Mouse (Mus musculus): ENCODE data around the gene Aars2. TPM values are rescaled to one million over a fixed set of nuclear protein-coding genes. Genes with fewer than 3 reads are reported as not detected.

The Aars2 gene
- polyA plus RNA-seq, 1 experiment: 7.3 TPM

DNA sequence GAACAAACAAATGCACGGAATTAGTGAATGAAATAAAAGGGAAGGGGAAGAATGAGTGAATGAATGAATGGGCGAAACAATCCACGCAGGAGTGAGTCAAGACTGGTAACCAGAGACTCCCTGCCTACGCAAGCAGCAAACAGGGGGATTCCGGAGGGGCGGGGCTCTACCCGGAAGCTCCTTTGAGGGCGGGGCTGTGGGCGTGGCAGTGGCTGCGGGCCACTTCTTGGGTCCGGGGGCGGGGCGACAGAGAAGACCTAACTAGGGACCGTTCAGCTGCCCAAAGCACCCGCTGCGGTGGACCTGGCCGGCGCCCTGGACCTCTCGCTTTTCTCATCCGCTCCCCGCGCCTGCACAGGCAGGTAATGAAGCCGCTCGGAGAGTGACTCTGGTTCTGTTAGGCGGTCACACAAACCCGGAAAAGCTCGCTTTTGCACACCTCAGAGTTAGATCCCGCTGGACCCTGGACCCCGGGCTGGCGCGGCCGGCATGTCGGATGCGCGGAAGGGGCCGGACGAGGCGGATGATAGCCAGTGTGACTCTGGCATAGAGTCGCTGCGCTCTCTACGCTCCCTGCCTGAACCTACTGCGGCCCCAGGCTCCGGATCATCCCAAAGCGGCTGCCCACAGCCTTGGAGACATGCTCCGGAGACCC is 48.9 kb downstream of the Aars2 start, which contains the start of gene Nfkbie:
TSS of gene Nfkbie (plus strand) at position 252 of the 655 bp plus-strand sequence.
- Histone ChIP-seq H3K4me3 (ENCODE audit: insufficient read depth, low read length) (peak within 1 kb of the TSS; percentile 87), H3K27ac (ENCODE audit: insufficient read depth, low read length) (no peak within 1 kb of the TSS), H3K4me1 (ENCODE audit: control insufficient read depth, insufficient read depth, low read length) (no peaks in the 10 kb centered on the region; the same call in 1 of the 2 replicates)
- TF ChIP-seq POLR2A (IDR thresholded peaks at IDR 0.05; ENCODE audit: low read depth, low read length) (peak; percentile 90), CTCF (IDR thresholded peaks at IDR 0.05; ENCODE audit: borderline replicate concordance, insufficient read depth, low read length) (no peak)

DNA sequence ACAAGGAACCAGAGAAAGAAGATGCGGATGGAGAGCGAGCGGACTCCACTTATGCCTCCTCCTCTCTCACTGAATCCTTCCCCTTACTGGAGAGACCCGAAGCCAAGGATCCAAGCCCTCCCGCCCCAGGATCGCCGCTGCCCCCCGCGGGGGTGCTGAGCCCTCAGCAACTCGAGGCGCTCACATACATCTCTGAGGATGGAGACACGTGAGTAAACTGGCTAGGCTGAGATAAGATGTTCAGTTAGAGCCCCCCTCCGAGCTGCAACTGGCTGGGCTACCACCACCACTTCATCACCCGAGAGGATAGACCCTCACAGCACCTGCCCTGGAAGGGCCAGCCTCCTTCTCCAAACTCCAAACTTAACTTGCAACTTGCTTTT is 49.5 kb downstream of the Aars2 start:
- peak overlapping the region; percentile 87 for H3K4me3 ChIP-seq (ENCODE audit: insufficient read depth, low read length)
- H3K4me1 ChIP-seq (ENCODE audit: control insufficient read depth, insufficient read depth, low read length): no peaks in the 10 kb centered on the region; the same call in 1 of the 2 replicates
- TF ChIP-seq CTCF (IDR thresholded peaks at IDR 0.05; ENCODE audit: borderline replicate concordance, insufficient read depth, low read length): no peak
- TF ChIP-seq POLR2A (IDR thresholded peaks at IDR 0.05; ENCODE audit: low read depth, low read length): no peak
- no peak overlapping the region for H3K27ac ChIP-seq (ENCODE audit: insufficient read depth, low read length)

DNA sequence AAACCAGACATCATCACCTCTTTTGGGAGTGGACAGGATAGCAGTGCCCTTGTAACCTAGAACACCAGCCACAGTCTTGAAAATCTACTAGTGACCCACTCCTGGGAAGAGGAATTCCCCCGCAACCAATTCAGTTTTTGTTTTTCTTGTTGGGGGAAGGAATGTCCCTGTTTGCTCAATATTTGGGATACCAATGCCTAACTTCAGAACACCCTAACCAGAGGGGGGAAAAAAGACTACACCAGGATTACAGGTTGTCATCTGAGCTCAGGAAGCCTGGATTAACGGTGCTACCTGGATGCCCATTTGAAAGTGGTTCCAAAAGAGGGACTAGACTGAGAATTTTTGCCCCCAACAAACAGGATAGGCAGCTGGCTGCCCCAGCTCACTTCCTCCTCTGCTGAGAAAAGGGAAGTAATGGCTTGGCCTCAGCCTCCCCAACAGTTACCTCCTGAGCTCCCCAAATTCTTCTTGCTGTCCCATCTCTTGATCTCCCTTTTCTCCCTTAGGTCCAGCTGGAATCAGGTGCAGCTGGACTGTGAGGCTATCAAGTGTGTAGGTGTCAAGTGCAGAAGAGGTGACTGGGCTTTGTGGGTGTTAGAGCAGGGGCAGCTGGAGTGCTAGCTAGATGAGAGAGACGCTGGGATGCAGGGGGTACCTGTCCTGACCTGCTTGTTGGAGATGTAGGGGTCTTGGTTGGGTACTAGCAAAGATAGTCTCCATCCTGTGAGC is 50.0 kb downstream of the Aars2 start:
- no peak for TF ChIP-seq CTCF (IDR thresholded peaks at IDR 0.05; ENCODE audit: borderline replicate concordance, insufficient read depth, low read length)
- TF ChIP-seq POLR2A (IDR thresholded peaks at IDR 0.05; ENCODE audit: low read depth, low read length): no peak
- no peak overlapping the region for H3K27ac ChIP-seq (ENCODE audit: insufficient read depth, low read length)
- no peaks in the 10 kb centered on the region; the same call in 1 of the 2 replicates for H3K4me1 ChIP-seq (ENCODE audit: control insufficient read depth, insufficient read depth, low read length)
- peak overlapping the region; percentile 87 for H3K4me3 ChIP-seq (ENCODE audit: insufficient read depth, low read length)

DNA sequence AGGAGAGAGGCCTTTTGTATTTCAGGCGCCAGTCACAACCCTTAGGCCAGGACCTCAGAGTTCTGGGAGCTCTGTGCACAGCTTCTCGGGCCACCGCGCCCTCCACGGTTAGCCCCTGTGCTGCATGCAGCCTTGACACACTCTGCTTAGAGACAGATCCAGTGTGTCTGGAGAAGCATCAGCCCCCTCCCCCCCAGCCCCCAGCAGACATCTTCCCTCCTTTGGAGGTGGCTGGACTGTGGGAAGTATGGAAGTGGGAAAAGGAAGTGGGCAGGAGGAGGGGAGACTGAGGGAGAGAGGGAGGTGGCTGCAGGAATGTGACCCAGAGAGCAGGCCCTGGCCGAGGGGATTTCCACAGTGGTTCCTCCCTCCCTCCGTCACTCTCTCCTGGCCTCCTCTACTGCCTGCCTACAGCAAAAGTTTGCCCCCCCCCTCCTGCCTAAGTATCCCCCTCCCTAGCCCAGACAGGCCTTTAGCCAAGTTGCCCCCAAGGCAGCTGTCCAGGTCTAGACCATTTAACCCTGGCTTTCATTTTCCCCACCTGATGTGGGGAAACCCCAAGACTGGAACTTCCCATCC is 50.7 kb downstream of the Aars2 start:
- Histone ChIP-seq H3K4me3 (ENCODE audit: insufficient read depth, low read length) (peak overlapping the region; percentile 87; the same call in 1 of the 2 replicates), H3K4me1 (ENCODE audit: control insufficient read depth, insufficient read depth, low read length) (no peaks in the 10 kb centered on the region; the same call in 1 of the 2 replicates), H3K27ac (ENCODE audit: insufficient read depth, low read length) (no peak overlapping the region)
- TF ChIP-seq POLR2A (IDR thresholded peaks at IDR 0.05; ENCODE audit: low read depth, low read length) (no peak), CTCF (IDR thresholded peaks at IDR 0.05; ENCODE audit: borderline replicate concordance, insufficient read depth, low read length) (no peak)

DNA sequence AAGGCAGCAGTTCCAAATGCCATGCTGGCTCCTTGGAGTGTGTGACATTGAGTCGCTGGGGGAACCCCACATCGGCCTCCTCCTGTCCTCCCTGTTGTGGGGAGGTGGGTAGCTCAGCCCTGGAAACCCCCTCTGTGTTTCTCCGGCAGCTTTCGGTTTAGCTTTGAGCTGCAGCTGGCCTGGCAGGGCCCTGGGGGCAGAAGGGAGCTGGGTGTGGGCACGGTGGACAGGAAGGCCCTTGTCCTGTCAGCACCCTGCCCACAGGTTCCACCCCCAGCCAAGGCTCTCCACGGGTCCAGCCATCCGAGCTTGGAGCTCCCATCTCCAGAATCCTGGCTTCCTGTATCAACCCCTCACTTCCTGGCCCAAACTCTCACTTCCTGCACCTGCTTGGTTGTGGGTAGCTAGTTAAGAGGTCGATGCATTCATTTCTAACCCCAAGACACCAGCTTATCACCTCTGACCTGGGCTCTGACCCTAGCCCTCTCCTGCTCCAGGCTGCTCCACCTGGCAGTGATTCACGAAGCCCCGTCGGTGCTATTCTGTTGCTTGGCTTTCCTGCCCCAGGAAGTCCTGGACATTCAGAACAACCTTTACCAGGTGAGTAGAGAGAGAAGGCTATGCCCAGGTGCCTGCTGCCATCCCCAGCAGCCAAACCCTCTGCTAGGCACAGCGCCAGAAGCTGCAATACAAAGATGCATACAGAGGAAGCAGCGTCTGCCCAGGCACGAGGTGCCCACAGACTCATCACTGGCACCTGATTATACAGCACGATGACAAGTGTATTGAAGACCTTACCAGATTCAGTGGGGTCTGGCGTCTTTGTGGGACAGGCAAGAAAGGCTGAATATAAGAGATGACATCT is 51.6 kb downstream of the Aars2 start:
- Histone ChIP-seq H3K4me1 (ENCODE audit: control insufficient read depth, insufficient read depth, low read length) (no peaks in the 10 kb centered on the region; the same call in 1 of the 2 replicates), H3K4me3 (ENCODE audit: insufficient read depth, low read length) (no peak overlapping the region), H3K27ac (ENCODE audit: insufficient read depth, low read length) (no peak overlapping the region)
- TF ChIP-seq POLR2A (IDR thresholded peaks at IDR 0.05; ENCODE audit: low read depth, low read length): no peak
- no peak for TF ChIP-seq CTCF (IDR thresholded peaks at IDR 0.05; ENCODE audit: borderline replicate concordance, insufficient read depth, low read length)

DNA sequence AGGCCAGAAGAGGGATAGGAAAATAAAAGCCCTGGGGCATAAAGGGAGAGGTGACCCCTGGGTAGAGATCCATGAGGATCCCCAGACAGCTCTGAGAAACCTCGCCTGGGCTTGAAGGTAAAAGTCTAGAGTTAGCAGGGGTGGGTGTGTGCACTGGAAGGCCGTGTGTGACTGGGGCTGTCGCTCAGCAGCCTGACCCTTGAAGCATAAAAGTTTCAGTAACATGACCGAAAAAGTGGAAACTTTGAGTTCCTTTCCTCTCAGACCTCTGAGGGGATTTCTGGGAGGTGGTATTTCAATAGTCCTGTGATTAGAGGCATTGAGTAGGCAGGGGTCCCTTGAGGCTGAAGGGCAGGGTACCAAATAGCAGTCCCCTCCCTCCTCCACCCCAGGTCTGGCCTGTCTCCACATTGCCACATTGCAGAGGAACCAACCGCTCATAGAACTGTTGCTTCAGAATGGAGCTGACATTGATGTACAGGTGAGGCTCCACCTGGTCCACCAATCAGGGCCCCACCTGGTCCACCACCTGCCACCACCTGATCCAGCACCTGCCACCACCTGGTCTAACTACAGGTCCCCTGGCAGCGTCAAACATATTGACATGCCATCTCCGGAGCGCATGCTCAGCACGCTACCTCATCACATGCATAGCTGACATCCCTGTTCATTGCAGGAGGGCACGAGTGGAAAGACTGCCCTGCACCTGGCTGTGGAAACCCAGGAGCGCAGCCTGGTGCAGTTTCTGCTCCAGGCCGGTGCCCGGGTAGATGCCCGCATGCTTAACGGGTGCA is 53.3 kb downstream of the Aars2 start:
- TF ChIP-seq CTCF (IDR thresholded peaks at IDR 0.05; ENCODE audit: borderline replicate concordance, insufficient read depth, low read length) (no peak), POLR2A (IDR thresholded peaks at IDR 0.05; ENCODE audit: low read depth, low read length) (no peak)
- no peak overlapping the region for H3K4me3 ChIP-seq (ENCODE audit: insufficient read depth, low read length)
- no peak overlapping the region for H3K27ac ChIP-seq (ENCODE audit: insufficient read depth, low read length)
- no peaks in the 10 kb centered on the region; the same call in 1 of the 2 replicates for H3K4me1 ChIP-seq (ENCODE audit: control insufficient read depth, insufficient read depth, low read length)

DNA sequence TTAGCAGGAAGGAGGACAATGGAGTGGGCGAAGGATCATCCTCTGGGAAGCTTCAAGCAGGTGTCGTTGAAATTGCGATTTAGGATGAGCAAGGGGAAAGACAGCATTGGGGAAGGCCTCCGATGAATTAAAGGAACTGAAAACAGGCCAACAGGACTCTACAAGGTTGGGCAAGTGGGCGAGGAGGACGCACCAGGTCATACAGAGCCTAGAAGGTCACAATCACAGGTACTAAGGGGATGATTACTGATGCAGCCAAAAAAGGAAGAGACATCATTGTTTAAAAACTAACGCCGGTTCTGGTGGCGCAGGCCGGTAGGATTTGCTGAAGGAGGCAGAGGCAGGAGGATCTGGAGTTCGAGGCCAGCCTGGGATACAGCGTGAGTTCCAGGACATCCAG is 56.6 kb downstream of the Aars2 start:
- Histone ChIP-seq H3K27ac (ENCODE audit: insufficient read depth, low read length) (no peak overlapping the region), H3K4me1 (ENCODE audit: control insufficient read depth, insufficient read depth, low read length) (no peaks in the 10 kb centered on the region), H3K4me3 (ENCODE audit: insufficient read depth, low read length) (no peak overlapping the region)
- TF ChIP-seq CTCF (IDR thresholded peaks at IDR 0.05; ENCODE audit: borderline replicate concordance, insufficient read depth, low read length) (no peak), POLR2A (IDR thresholded peaks at IDR 0.05; ENCODE audit: low read depth, low read length) (no peak)

DNA sequence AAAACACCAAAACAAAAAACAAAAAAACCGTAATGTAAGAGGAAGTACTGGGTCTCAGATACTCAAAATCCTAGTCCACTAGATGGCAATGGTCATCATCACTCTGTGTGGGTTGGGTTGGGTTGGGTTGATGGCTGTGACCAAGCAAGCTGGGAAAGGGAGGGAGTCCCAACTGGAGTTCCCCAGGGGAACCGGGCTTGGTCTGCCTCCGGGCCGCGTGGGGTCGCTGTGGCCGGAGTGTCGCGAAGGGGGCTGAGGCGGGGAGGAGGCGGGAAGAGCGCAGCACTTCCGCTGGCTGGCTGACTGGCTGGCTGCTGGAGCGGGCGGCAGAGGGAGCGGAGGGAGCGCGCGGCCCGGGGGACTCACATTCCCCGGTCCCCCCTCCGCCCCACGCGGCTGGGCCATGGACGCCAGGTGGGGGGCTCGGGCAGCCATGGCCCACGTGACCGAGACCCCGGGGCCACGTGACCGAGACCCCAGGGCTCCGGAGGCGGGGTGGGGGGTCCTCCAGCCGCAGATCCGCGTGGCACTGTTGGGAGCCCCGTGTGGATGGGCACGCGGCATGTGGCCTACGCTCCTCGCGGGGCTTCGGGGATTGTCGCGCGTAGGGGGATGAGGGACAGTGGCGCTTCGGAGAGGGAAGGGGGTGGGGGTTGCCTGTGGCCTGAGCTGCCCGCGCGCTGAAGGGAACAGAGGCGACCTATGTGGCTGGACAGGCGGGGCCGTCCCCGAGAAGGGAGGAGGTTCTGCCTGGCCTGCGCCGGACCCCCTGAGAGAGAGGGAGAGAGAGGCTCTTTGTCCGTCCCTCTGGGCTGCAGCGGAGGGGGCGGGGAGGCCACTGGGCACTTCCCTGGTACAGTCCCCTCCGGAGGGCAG is 57.3 kb downstream of the Aars2 start, which contains the start of gene Slc35b2:
TSS of gene Slc35b2 (plus strand) at position 220 of the 876 bp plus-strand sequence.
- H3K27ac ChIP-seq (ENCODE audit: insufficient read depth, low read length): no peak within 1 kb of the TSS
- TF ChIP-seq CTCF (IDR thresholded peaks at IDR 0.05; ENCODE audit: borderline replicate concordance, insufficient read depth, low read length): peak; percentile 80
- TF ChIP-seq POLR2A (IDR thresholded peaks at IDR 0.05; ENCODE audit: low read depth, low read length): peak; percentile 83
- H3K4me1 ChIP-seq (ENCODE audit: control insufficient read depth, insufficient read depth, low read length): no peaks in the 10 kb centered on the region
- peak within 1 kb of the TSS; percentile 85 for H3K4me3 ChIP-seq (ENCODE audit: insufficient read depth, low read length)

Data from embryonic fibroblast, embryonic 13.5 days (primary cell).